Mouse (Mus musculus) neural tube, embryonic 12.5 days (tissue): ENCODE data around the gene Schip1. TPM values are rescaled to one million over a fixed set of nuclear protein-coding genes. Genes with fewer than 3 reads are reported as not detected.
A peak's percentile ranks its signal among the peaks of the same experiment; 100 is the strongest.

ENCODE experiments used
- ATAC-seq: fragments of 200-750 bp; cut with Nextera tagmentation; 2 replicates; pipeline ENCODE4 v1.8.0; 2017; ENCODE audit warnings: low read depth, mild to moderate bottlenecking, moderate TSS enrichment, moderate library complexity; ENCODE audit not compliant: low FRiP score
- H3K27ac ChIP-seq: fragments of 300-500 bp; sonication (generic); 2 replicates; pipeline ENCODE4 v1.5.1; 2016
- H3K27me3 ChIP-seq: fragments of 300-500 bp; sonication (generic); replicated peaks from 2 replicates; pipeline ENCODE4 v1.6.1; 2016; ENCODE audit warnings: mild to moderate bottlenecking
- H3K36me3 ChIP-seq: fragments of 300-500 bp; sonication (generic); 2 replicates; pipeline ENCODE4 v1.6.1; 2016; ENCODE audit warnings: mild to moderate bottlenecking
- H3K4me1 ChIP-seq: fragments of 300-500 bp; sonication (generic); 2 replicates; pipeline ENCODE4 v1.6.1; 2016
- H3K4me2 ChIP-seq: fragments of 300-500 bp; sonication (generic); replicated peaks from 2 replicates; pipeline ENCODE4 v1.6.1; 2016; ENCODE audit warnings: mild to moderate bottlenecking
- H3K4me3 ChIP-seq: fragments of 300-500 bp; sonication (generic); 2 replicates; pipeline ENCODE4 v1.5.1; 2016
- H3K9ac ChIP-seq: fragments of 300-500 bp; sonication (generic); 2 replicates; pipeline ENCODE4 v1.6.1; 2016; ENCODE audit warnings: mild to moderate bottlenecking
- H3K9me3 ChIP-seq: fragments of 300-500 bp; sonication (generic); 2 replicates; pipeline ENCODE4 v1.6.1; 2016; ENCODE audit warnings: mild to moderate bottlenecking
- WGBS: fragments of 180-500 bp; shearing (Covaris S2); methylation state at CpG from one replicate; pipeline ENCODE4 v1.1.7; 2016; 5-methylcytosine and 5-hydroxymethylcytosine counted together
- polyA plus RNA-seq: library from polyadenylated mRNA; unstranded; fragments of >200 nt; fragmentation: Nextera tagmentation; extraction: Ambion mirVana; gene quantifications from 2 replicates; pipeline ENCODE4 v1.2.1, GENCODE M21; 2016

The Schip1 gene
- polyA plus RNA-seq, 1 experiment from 2014 or later, result 113 TPM

DNA sequence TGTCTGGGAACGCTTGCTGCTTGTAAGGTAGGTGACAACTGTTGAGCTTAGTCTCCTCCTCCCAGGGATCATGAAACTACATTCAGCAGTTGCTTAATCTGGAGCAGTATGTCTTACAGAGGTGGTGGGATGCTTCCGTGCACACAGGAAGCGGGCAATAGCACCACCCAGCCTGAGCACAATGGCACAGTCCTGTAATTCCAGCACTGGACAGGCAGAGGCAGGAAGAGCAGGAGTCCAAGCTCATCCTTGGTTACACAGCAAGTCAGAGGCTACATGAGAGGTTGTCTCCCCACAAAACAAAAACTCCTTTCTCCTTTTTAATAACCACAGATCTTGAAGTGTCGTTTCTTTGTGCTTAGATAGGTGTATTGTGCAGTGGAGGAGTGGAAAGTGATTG lies 447.1 kb downstream of the Schip1 start:
- H3K9me3 ChIP-seq, result no peaks in the 10 kb centered on the region
- H3K4me1 ChIP-seq, result peaks cover 39% of the 10 kb centered on the region
- no peak overlapping the region for H3K9ac ChIP-seq
- H3K4me2 ChIP-seq, result no peak overlapping the region
- H3K27me3 ChIP-seq, result no peaks in the 10 kb centered on the region
- no peak overlapping the region for H3K4me3 ChIP-seq
- 82% methylated on average over 4 of the region's 4 CpGs for WGBS
- H3K36me3 ChIP-seq, result no peaks in the 10 kb centered on the region
- ATAC-seq, result no peak
- no peak overlapping the region for H3K27ac ChIP-seq

GRCm38 (mm10) chr3:68512327-68512726 lies 447.7 kb downstream of the Schip1 start:
- Histone ChIP-seq H3K9ac (no peak overlapping the region), H3K4me2 (no peak overlapping the region), H3K9me3 (no peaks in the 10 kb centered on the region), H3K27ac (no peak overlapping the region), H3K36me3 (no peaks in the 10 kb centered on the region), H3K4me3 (no peak overlapping the region), H3K27me3 (no peaks in the 10 kb centered on the region), H3K4me1 (peaks cover 44% of the 10 kb centered on the region)
- ATAC-seq, result no peak
- WGBS, result 85% methylated on average over 11 of the region's 11 CpGs

DNA sequence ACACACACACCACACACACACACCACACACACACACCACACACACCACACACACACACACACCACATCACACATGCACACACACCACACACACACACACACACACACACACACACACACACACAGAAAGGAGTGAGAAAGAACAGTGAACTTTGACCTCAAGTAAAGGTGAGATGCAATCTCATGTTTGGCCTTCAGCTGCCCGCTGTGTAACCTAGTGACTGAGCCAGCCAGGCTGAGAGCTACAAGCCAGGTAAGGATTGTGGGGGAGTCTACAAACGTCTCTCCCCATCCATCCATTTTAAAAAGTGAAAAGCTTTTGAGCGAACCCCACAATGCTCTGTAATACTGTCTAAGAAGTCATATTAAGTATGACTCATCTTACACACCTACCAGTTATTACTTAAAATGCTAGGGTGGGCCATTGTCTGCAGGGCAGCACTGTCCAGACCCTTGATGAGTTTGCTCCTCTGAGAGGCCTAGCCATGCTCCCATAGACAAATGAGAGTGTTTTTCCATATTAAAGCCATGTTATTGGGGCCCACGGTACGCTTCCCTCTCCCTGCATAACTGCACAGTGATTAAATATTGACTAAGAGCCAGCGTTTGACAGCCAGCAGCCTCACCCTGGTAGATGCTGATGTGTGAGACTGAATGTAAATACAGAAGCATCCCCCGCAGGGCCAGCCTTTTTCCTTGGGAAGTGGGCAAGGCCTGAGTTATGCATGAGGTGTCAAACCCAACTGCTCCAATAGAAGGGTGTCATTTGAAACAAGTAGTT lies 448.9 kb downstream of the Schip1 start:
- ATAC-seq, result peak; percentile 88

DNA sequence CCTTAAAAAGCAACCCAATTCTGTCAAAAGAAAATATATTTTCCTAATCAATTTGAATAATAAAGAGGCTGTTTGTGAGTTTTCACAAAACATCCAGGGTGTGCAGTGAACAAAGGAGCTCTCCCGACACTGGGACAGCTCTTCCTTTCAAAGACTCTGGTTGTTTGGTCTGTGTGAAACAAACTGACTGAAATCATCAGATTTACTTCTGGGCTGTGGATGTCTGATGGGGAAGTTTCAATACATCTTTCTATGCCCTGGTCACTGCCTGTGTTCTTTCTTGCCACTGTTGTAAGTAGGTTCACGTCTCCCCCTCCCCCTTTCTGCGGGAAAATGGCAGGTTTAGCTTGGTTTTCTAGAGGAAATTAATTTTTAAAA lies 449.5 kb downstream of the Schip1 start:
- Histone ChIP-seq H3K9ac (no peak overlapping the region), H3K27ac (no peak overlapping the region), H3K9me3 (no peaks in the 10 kb centered on the region), H3K27me3 (no peaks in the 10 kb centered on the region), H3K4me1 (peaks cover 43% of the 10 kb centered on the region), H3K36me3 (no peaks in the 10 kb centered on the region), H3K4me2 (no peak overlapping the region), H3K4me3 (no peak overlapping the region)
- 44% methylated on average over 3 of the region's 3 CpGs for WGBS
- peak; percentile 73 for ATAC-seq

More for the DNA sequence above, 448.9 kb downstream of the Schip1 start:
- no peak overlapping the region for H3K4me3 ChIP-seq
- no peak overlapping the region for H3K4me2 ChIP-seq
- H3K27me3 ChIP-seq, result no peaks in the 10 kb centered on the region
- H3K9me3 ChIP-seq, result no peaks in the 10 kb centered on the region
- peak overlapping the region; percentile 26; the same call in 1 of the 2 replicates for H3K27ac ChIP-seq
- H3K9ac ChIP-seq, result no peak overlapping the region
- peaks cover 44% of the 10 kb centered on the region for H3K4me1 ChIP-seq
- H3K36me3 ChIP-seq, result no peaks in the 10 kb centered on the region
- 43% methylated on average over 7 of the region's 7 CpGs for WGBS

DNA sequence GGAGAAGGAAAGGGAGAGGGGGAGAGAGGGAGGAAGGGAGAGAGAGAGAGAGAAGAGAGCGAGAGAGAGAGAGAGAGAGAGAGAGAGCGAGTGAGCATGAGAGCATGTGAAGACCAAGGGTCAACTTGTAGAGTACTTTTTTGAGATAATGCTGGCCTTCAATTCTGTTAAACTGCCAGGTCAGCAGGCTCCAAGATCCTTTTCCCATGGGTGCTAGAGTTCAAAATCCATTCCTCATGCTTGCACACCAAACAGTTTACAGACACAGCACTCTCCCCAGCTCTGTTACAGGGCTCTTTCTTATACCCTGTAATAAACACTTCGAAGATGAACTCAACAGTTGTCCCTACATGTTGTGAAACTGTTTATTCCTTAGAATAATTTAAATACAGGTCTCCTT lies 450.1 kb downstream of the Schip1 start:
- H3K36me3 ChIP-seq, result no peaks in the 10 kb centered on the region
- peaks cover 43% of the 10 kb centered on the region for H3K4me1 ChIP-seq
- 74% methylated on average over 3 of the region's 3 CpGs for WGBS
- no peaks in the 10 kb centered on the region for H3K9me3 ChIP-seq
- H3K27me3 ChIP-seq, result no peaks in the 10 kb centered on the region
- no peak overlapping the region for H3K27ac ChIP-seq
- ATAC-seq, result no peak
- no peak overlapping the region for H3K9ac ChIP-seq
- no peak overlapping the region for H3K4me3 ChIP-seq
- H3K4me2 ChIP-seq, result no peak overlapping the region

- peaks cover 41% of the 10 kb centered on the region for H3K4me1 ChIP-seq
- H3K4me3 ChIP-seq, result no peak overlapping the region
- 78% methylated on average over 12 of the region's 12 CpGs for WGBS
- no peaks in the 10 kb centered on the region for H3K9me3 ChIP-seq
- H3K36me3 ChIP-seq, result no peaks in the 10 kb centered on the region
- H3K9ac ChIP-seq, result no peak overlapping the region
- no peak overlapping the region for H3K4me2 ChIP-seq
- H3K27me3 ChIP-seq, result no peaks in the 10 kb centered on the region
- H3K27ac ChIP-seq, result no peak overlapping the region
- no peak for ATAC-seq
Observed at GRCm38 (mm10) chr3:68516393-68517081, 451.9 kb downstream of the Schip1 start.

GRCm38 (mm10) chr3:68517236-68517635 lies 452.6 kb downstream of the Schip1 start:
- H3K4me2 ChIP-seq, result no peak overlapping the region
- H3K4me3 ChIP-seq, result no peak overlapping the region
- H3K36me3 ChIP-seq, result no peaks in the 10 kb centered on the region
- H3K9ac ChIP-seq, result no peak overlapping the region
- no peaks in the 10 kb centered on the region for H3K9me3 ChIP-seq
- WGBS, result 56% methylated on average over 7 of the region's 7 CpGs
- peaks cover 34% of the 10 kb centered on the region for H3K4me1 ChIP-seq
- ATAC-seq, result no peak
- H3K27me3 ChIP-seq, result no peaks in the 10 kb centered on the region
- H3K27ac ChIP-seq, result no peak overlapping the region

GRCm38 (mm10) chr3:68518041-68518440 lies 453.4 kb downstream of the Schip1 start:
- no peak for ATAC-seq
- WGBS, result 87% methylated on average over 8 of the region's 8 CpGs
- H3K4me1 ChIP-seq, result peaks cover 26% of the 10 kb centered on the region

DNA sequence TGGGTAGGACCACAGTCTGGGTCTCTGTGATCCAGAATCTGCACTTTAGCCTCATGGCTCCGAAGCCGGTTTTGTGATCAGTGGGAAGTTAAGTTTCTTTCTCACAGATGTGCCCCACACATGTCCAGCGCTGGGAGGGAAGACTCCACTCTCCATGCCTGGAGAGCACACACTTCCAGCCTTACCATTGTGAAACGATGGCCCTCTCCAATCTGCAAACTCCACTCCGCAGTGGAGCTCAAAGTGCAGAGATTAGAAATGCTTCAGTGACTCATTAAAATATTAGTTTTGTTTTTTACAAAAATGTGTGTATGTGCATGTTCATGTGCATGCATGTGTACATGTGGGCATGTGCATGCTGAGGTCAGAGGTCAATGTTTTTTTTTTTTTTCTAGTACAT lies 454.0 kb downstream of the Schip1 start:
- no peak overlapping the region for H3K4me2 ChIP-seq
- peaks cover 21% of the 10 kb centered on the region for H3K4me1 ChIP-seq
- H3K9me3 ChIP-seq, result no peaks in the 10 kb centered on the region
- ATAC-seq, result no peak
- H3K27ac ChIP-seq, result no peak overlapping the region
- H3K36me3 ChIP-seq, result no peaks in the 10 kb centered on the region
- no peak overlapping the region for H3K4me3 ChIP-seq
- no peak overlapping the region for H3K9ac ChIP-seq
- H3K27me3 ChIP-seq, result no peaks in the 10 kb centered on the region
- WGBS, result 95% methylated on average over 5 of the region's 5 CpGs

More at GRCm38 (mm10) chr3:68518041-68518440, 453.4 kb downstream of the Schip1 start:
- H3K9me3 ChIP-seq, result no peaks in the 10 kb centered on the region
- H3K4me2 ChIP-seq, result no peak overlapping the region
- no peak overlapping the region for H3K27ac ChIP-seq
- H3K36me3 ChIP-seq, result no peaks in the 10 kb centered on the region
- H3K9ac ChIP-seq, result no peak overlapping the region
- H3K27me3 ChIP-seq, result no peaks in the 10 kb centered on the region
- H3K4me3 ChIP-seq, result no peak overlapping the region

DNA sequence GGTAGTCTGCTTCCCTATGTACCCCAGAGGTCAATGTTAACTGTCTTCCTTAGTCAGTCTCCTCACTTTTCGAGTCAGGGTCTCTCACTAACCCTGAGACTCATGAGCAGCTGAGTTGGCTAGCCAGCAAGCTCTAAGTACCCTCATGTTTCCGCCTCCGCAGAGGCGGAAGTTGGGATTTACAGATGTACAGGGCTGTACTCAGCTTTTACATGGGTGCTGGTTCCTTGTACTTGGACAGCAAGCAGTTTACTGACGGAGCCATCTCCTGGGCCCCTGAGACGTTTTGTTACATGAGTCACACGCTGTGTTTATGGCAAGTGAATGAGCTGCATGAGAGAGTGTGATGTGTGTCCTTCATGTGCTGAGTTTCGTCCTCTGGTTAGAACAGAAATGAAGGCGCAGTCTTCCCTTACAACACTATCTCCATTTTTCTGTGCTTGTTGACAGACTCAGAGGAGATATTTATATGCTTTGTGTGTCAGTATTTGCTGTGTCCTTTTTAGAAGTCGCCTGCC lies 460.8 kb downstream of the Schip1 start:
- 86% methylated on average over 10 of the region's 10 CpGs for WGBS
- H3K9ac ChIP-seq, result no peak overlapping the region
- no peak overlapping the region for H3K4me2 ChIP-seq
- no peaks in the 10 kb centered on the region for H3K27me3 ChIP-seq
- H3K4me3 ChIP-seq, result no peak overlapping the region
- ATAC-seq, result no peak
- peaks cover 10% of the 10 kb centered on the region; the same call in 1 of the 2 replicates for H3K4me1 ChIP-seq
- no peak overlapping the region for H3K27ac ChIP-seq
- no peaks in the 10 kb centered on the region for H3K36me3 ChIP-seq
- no peaks in the 10 kb centered on the region for H3K9me3 ChIP-seq

DNA sequence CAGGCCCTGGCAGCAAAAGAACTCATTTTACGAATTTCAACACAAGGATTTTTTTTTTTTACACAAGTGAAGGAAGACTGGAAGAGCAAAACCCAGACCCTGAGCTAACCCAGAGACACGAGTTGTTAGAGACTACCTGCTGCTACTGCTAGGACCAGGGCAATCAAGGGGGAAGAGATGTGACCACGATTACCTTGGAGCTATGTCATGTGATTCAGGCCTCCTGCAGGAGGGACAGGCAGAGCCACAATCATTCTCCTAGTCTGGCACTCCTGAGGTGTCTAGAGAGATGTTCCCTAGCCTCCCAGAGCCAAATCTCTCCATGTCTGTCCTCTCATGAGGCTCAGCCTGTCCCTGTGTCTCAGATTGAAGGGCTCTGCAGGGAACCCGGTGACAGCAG lies 461.8 kb downstream of the Schip1 start:
- no peaks in the 10 kb centered on the region for H3K36me3 ChIP-seq
- no peak overlapping the region for H3K4me3 ChIP-seq
- H3K27ac ChIP-seq, result no peak overlapping the region
- WGBS, result 50% methylated on average over 4 of the region's 4 CpGs
- H3K9ac ChIP-seq, result no peak overlapping the region
- no peak overlapping the region for H3K4me2 ChIP-seq
- H3K9me3 ChIP-seq, result no peaks in the 10 kb centered on the region
- peaks cover 10% of the 10 kb centered on the region; the same call in 1 of the 2 replicates for H3K4me1 ChIP-seq
- H3K27me3 ChIP-seq, result no peaks in the 10 kb centered on the region
- ATAC-seq, result no peak

- Histone ChIP-seq H3K36me3 (no peaks in the 10 kb centered on the region), H3K4me3 (no peak overlapping the region), H3K27ac (no peak overlapping the region), H3K4me2 (no peak overlapping the region), H3K9me3 (no peaks in the 10 kb centered on the region), H3K9ac (no peak overlapping the region), H3K27me3 (no peaks in the 10 kb centered on the region), H3K4me1 (peaks cover 10% of the 10 kb centered on the region; the same call in 1 of the 2 replicates)
- WGBS, result 52% methylated on average over 4 of the region's 4 CpGs
- peak; percentile 80 for ATAC-seq
Observed at GRCm38 (mm10) chr3:68527182-68527581, 462.6 kb downstream of the Schip1 start.
